Mouse (Mus musculus) MEL (cell line): ENCODE measurements around the gene Synpr.

Experiments used
- GATA1 ChIP-seq: IDR thresholded peaks from 2 replicates; pipeline ENCODE4 v1.6.1; 2011; ENCODE audit warnings: low read depth, low read length, improper control_type of control experiment
- MXI1 ChIP-seq: IDR thresholded peaks from 2 replicates; pipeline ENCODE4 v1.6.1; 2011; ENCODE audit warnings: mild to moderate bottlenecking, low read depth, low read length, improper control_type of control experiment
- POLR2AphosphoS2 ChIP-seq: IDR thresholded peaks from 2 replicates; pipeline ENCODE4 v1.6.1; 2011; ENCODE audit warnings: low read length, improper control_type of control experiment

DNA sequence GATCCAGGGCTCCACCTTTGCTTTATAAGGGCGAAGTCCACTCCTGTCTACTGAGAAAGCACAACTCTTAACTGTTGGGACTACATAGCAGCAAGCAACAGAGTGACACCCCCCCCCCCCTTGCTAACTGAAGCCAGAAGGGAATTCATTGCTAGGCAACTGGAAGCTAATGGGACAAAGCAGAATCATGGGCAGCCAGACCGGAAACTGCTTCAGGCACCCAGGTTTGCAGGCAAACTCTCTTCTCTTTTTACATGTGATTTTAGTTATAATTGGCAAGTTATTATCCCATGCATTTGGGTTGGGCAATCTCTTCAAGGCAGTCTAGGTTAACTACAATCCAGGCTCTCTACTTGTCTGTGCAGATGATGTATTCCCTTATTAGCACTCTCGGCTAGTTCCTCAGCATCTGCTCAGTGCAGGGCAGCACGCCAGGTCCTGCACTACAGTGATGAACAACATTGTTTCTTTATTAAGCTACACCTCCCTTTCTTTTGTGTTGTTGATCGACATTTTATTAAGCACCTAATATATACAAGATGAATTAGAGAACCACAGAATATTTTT, 72.6 kb downstream of the Synpr start:
- TF ChIP-seq MXI1 (no peak), GATA1 (no peak), POLR2AphosphoS2 (no peak)
